9 mouse cellular contexts compared by ENCODE assay signal in the genomic region with DNA sequence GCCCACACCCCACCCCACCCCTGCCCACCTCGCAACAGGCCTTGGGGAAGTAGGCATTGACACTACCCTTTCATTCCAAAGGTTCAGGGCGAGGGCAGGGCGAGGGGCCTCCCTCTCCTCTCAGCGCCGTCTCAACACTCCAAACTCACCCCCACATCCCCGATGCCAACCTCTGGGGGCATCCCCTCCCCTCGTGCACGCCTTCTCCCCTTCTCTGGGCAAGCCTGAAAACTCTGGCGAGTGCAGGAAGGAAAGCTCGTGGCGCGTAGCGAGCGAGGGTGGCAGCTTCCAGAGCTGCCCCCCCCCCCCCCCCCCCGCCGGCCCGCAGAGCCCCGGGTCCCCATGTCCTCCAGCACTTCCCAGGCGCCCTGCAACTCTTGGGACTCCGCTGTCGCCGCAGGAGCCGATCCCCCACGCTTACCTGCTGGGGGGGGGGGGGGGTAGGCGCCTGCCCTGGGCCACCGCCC. TPM values are rescaled to one million over a fixed set of nuclear protein-coding genes. Genes with fewer than 3 reads are reported as not detected.
DNase-seq lines count a peak whose midpoint lies in the region; ATAC-seq and TF ChIP-seq lines count a peak whose summit lies in the region.
"Had no signal": no experiment of that assay in that cellular context is flagged by ENCODE, and none has a peak within 500 bp of the region (broad histone marks: within the 10 kb centered on the region; RNA-seq: fewer than 3 reads in every experiment).

No protein-coding gene starts in this region.

- 0% methylated on average over 12 of the region's 26 CpGs for WGBS in forebrain, embryonic 10.5 days
- 0% methylated on average over 8 of the region's 26 CpGs for WGBS in intestine, embryonic 16.5 days
- 4% methylated on average over 9 of the region's 26 CpGs for WGBS in stomach, postnatal 0 days

- H3K4me1 ChIP-seq in E14TG2a.4 (replicated peaks; ENCODE audit: low read depth, low read length), result peaks cover 28% of the 10 kb centered on the region
- H3K4me1 ChIP-seq in forebrain, embryonic 10.5 days, result peaks cover 39% of the 10 kb centered on the region
- H3K4me1 ChIP-seq in intestine, embryonic 16.5 days (ENCODE audit: control insufficient read depth, insufficient read depth, low read length), result peaks cover 32% of the 10 kb centered on the region
- H3K4me1 ChIP-seq in stomach, postnatal 0 days (replicated peaks; ENCODE audit: control insufficient read depth, insufficient read depth), result no peaks in the 10 kb centered on the region

- H3K4me3 ChIP-seq in E14TG2a.4 (replicated peaks; ENCODE audit: low read length), result peak overlapping the region; percentile 81
- H3K4me3 ChIP-seq in forebrain, embryonic 10.5 days, result peak overlapping the region; percentile 74
- H3K4me3 ChIP-seq in intestine, embryonic 16.5 days (ENCODE audit: low read length), result peak overlapping the region; percentile 79
- H3K4me3 ChIP-seq in stomach, postnatal 0 days (ENCODE audit: low read depth, low read length), result peak overlapping the region; percentile 91

- peak; percentile 41 for ATAC-seq in intestine, embryonic 16.5 days
- ATAC-seq in stomach, postnatal 0 days (ENCODE audit: low FRiP score, low TSS enrichment), result peak; percentile 25; the same call in 1 of the 2 replicates

- H3K9me3 ChIP-seq in E14TG2a.4 (ENCODE audit: low read length), result no peaks in the 10 kb centered on the region
- H3K9me3 ChIP-seq in forebrain, embryonic 10.5 days, result no peaks in the 10 kb centered on the region
- no peaks in the 10 kb centered on the region for H3K9me3 ChIP-seq in intestine, embryonic 16.5 days (ENCODE audit: control insufficient read depth, low read length)
- no peaks in the 10 kb centered on the region for H3K9me3 ChIP-seq in stomach, postnatal 0 days (ENCODE audit: control insufficient read depth, low read length)

- H3K27ac ChIP-seq in forebrain, embryonic 10.5 days, result peak overlapping the region; percentile 97
- H3K27ac ChIP-seq in intestine, embryonic 16.5 days (ENCODE audit: low read length), result peak overlapping the region; percentile 94
- peak overlapping the region; percentile 97 for H3K27ac ChIP-seq in stomach, postnatal 0 days (replicated peaks)
- H3K27ac ChIP-seq: macrophage had no signal

- no peak for TF ChIP-seq CTCF in E14TG2a.4 (conservative IDR thresholded peaks at IDR 0.05; ENCODE audit: low read length)
- TF ChIP-seq CTCF in stomach, postnatal 0 days (IDR thresholded peaks at IDR 0.05; ENCODE audit: low read depth), result no peak

- peaks cover 90% of the 10 kb centered on the region for H3K27me3 ChIP-seq in E14TG2a.4 (ENCODE audit: insufficient read depth, low read length)
- peaks cover 17% of the 10 kb centered on the region for H3K27me3 ChIP-seq in forebrain, embryonic 10.5 days (ENCODE audit: poor library complexity, severe bottlenecking)
- no peaks in the 10 kb centered on the region for H3K27me3 ChIP-seq in intestine, embryonic 16.5 days (replicated peaks; ENCODE audit: control insufficient read depth, insufficient read depth, low read length)
- no peaks in the 10 kb centered on the region for H3K27me3 ChIP-seq in stomach, postnatal 0 days (ENCODE audit: control insufficient read depth, insufficient read depth, low read length)

- DNase-seq in embryo, embryonic 11 days, result peak; percentile 61
- DNase-seq in embryo, embryonic 9.5 days (ENCODE audit: extremely low spot score), result no peak
- peak; percentile 44 for DNase-seq in forebrain, embryonic 10.5 days (ENCODE audit: extremely low spot score, low spot score)
- peak; percentile 22 for DNase-seq in lung, postnatal 25 days (ENCODE audit: low spot score)
- peak; percentile 67 for DNase-seq in stomach, postnatal 0 days (ENCODE audit: low spot score)
- DNase-seq in layer of hippocampus, postnatal 25 days (ENCODE audit: extremely low spot score in 1 of 2, low spot score in 1 of 2), result no peak

- no peak for TF ChIP-seq EP300 in stomach, postnatal 0 days (optimal IDR thresholded peaks at IDR 0.05)

- H3K36me3 ChIP-seq in E14TG2a.4 (ENCODE audit: insufficient read depth, low read length), result no peaks in the 10 kb centered on the region
- H3K36me3 ChIP-seq in forebrain, embryonic 10.5 days (replicated peaks), result peaks cover 31% of the 10 kb centered on the region
- peaks cover 4% of the 10 kb centered on the region; the same call in 1 of the 2 replicates for H3K36me3 ChIP-seq in intestine, embryonic 16.5 days (ENCODE audit: control insufficient read depth, insufficient read depth, low read length)
- H3K36me3 ChIP-seq in stomach, postnatal 0 days (ENCODE audit: control insufficient read depth, insufficient read depth, low read length), result peaks cover 2% of the 10 kb centered on the region

- peak overlapping the region; percentile 81 for H3K4me2 ChIP-seq in intestine, embryonic 16.5 days (ENCODE audit: low read depth, low read length)
- H3K4me2 ChIP-seq in stomach, postnatal 0 days (replicated peaks; ENCODE audit: low read depth), result peak overlapping the region; percentile 92

- H3K9ac ChIP-seq in intestine, embryonic 16.5 days (ENCODE audit: low read depth, low read length), result peak overlapping the region; percentile 90
- peak overlapping the region; percentile 92 for H3K9ac ChIP-seq in stomach, postnatal 0 days (ENCODE audit: low read length)

RNA-seq across cellular contexts. Expression of a gene that starts 1.1 kb away (rescaled TPM):
- 9.4 and 11.9 TPM in 2 replicates for polyA plus RNA-seq in forebrain, embryonic 10.5 days (2016; fragmentation: Nextera tagmentation; extraction: Ambion mirVana)
- polyA plus RNA-seq in intestine, embryonic 16.5 days (2015; fragmentation: Nextera tagmentation; extraction: Ambion mirVana), result 17.1 and 18.8 TPM in 2 replicates
- polyA plus RNA-seq in stomach, postnatal 0 days (2015; fragmentation: Nextera tagmentation; extraction: Ambion mirVana), result 9.0 and 9.5 TPM in 2 replicates
- 10 to 100 TPM; 45.1 to 45.8 TPM for total RNA-seq in layer of hippocampus, postnatal 25 days (2021)

RNA-seq across cellular contexts. Expression of a gene that starts 21.8 kb away (rescaled TPM):
- polyA plus RNA-seq in forebrain, embryonic 10.5 days (2016; fragmentation: Nextera tagmentation; extraction: Ambion mirVana), result 19.9 and 21.7 TPM in 2 replicates
- 20.3 and 22.8 TPM in 2 replicates for polyA plus RNA-seq in intestine, embryonic 16.5 days (2015; fragmentation: Nextera tagmentation; extraction: Ambion mirVana)
- polyA plus RNA-seq in stomach, postnatal 0 days (2015; fragmentation: Nextera tagmentation; extraction: Ambion mirVana), result 15.1 and 17.6 TPM in 2 replicates
- 100 to 1,000 TPM; 189 to 209 TPM for total RNA-seq in layer of hippocampus, postnatal 25 days (2021)

RNA-seq across cellular contexts. Expression of a gene that starts 38.0 kb away (rescaled TPM):
- polyA plus RNA-seq in forebrain, embryonic 10.5 days (2016; fragmentation: Nextera tagmentation; extraction: Ambion mirVana), result 0.29 TPM in 1 of 2 replicates, not detected in the other
- 0.43 TPM in 1 of 2 replicates, not detected in the other for polyA plus RNA-seq in intestine, embryonic 16.5 days (2015; fragmentation: Nextera tagmentation; extraction: Ambion mirVana)
- 0.19 and 0.36 TPM in 2 replicates for polyA plus RNA-seq in stomach, postnatal 0 days (2015; fragmentation: Nextera tagmentation; extraction: Ambion mirVana)
- under 1 TPM in 1 of 2 experiments, not detected in 1; 0.73 TPM for total RNA-seq in layer of hippocampus, postnatal 25 days (2021)
- polyA plus RNA-seq: macrophage had no signal

RNA-seq across cellular contexts. Expression of a gene that starts 38.1 kb away (rescaled TPM):
- 59.8 and 62.0 TPM in 2 replicates for polyA plus RNA-seq in forebrain, embryonic 10.5 days (2016; fragmentation: Nextera tagmentation; extraction: Ambion mirVana)
- polyA plus RNA-seq in intestine, embryonic 16.5 days (2015; fragmentation: Nextera tagmentation; extraction: Ambion mirVana), result 41.2 and 43.7 TPM in 2 replicates
- polyA plus RNA-seq in stomach, postnatal 0 days (2015; fragmentation: Nextera tagmentation; extraction: Ambion mirVana), result 20.8 and 23.9 TPM in 2 replicates
- 10 to 100 TPM; 40.1 to 45.0 TPM for total RNA-seq in layer of hippocampus, postnatal 25 days (2021)

RNA-seq across cellular contexts. Expression of a gene that starts 53.9 kb away (rescaled TPM):
- polyA plus RNA-seq in forebrain, embryonic 10.5 days (2016; fragmentation: Nextera tagmentation; extraction: Ambion mirVana), result 27.3 and 28.5 TPM in 2 replicates
- 15.6 and 17.6 TPM in 2 replicates for polyA plus RNA-seq in intestine, embryonic 16.5 days (2015; fragmentation: Nextera tagmentation; extraction: Ambion mirVana)
- polyA plus RNA-seq in stomach, postnatal 0 days (2015; fragmentation: Nextera tagmentation; extraction: Ambion mirVana), result 8.2 and 10.3 TPM in 2 replicates
- total RNA-seq in layer of hippocampus, postnatal 25 days (2021), result 10 to 100 TPM; 75.8 to 79.9 TPM

Comparison
In these comparisons a context has a peak if more than half of its experiments do, and no peak if none do; other contexts are left out.
1. DNase-seq: peak in embryo, embryonic 11 days (single experiment), forebrain, embryonic 10.5 days (single experiment), lung, postnatal 25 days (single experiment) and stomach, postnatal 0 days (single experiment); none in embryo, embryonic 9.5 days (single experiment) and layer of hippocampus, postnatal 25 days (0 of 2).
2. Peak in every context shown above with its lines, with median percentiles within 50 percentile points of each other: H3K4me3 ChIP-seq and H3K27ac ChIP-seq.